16 mouse cellular contexts compared by ENCODE assay signal in the genomic region with DNA sequence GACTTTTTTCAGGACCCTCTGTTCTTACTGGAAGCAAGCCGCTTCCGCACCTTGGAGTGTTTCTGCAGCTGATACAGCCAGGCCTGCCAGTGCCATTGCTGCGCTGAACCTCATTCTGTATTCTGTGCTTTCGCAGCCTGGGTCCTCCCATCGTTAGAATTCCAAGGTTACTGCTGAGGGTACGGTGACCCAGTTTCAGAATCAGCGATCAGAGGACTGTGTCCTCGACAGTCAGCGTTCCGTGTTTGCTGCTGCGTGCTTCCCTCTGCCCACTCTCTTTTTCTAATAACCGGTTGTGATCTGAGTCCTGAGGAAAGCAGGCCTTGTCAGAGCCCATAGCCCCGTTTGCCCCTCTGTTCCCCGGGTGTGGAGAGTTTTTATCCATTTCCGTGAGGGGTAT. TPM values are rescaled to one million over a fixed set of nuclear protein-coding genes. Genes with fewer than 3 reads are reported as not detected.
DNase-seq lines count a peak whose midpoint lies in the region; ATAC-seq and TF ChIP-seq lines count a peak whose summit lies in the region.
"Had no signal": no experiment of that assay in that cellular context is flagged by ENCODE, and none has a peak within 500 bp of the region (broad histone marks: within the 10 kb centered on the region; RNA-seq: fewer than 3 reads in every experiment).

No protein-coding gene starts in this region.

- no peak for TF ChIP-seq CTCF in olfactory bulb, adult 2 months (IDR thresholded peaks at IDR 0.05; ENCODE audit: insufficient read depth, low read depth, low read length)
- no peak for TF ChIP-seq CTCF in thymus, adult 2 months (IDR thresholded peaks at IDR 0.05; ENCODE audit: borderline replicate concordance, control insufficient read depth, extremely low read depth, insufficient read depth, low read length, poor library complexity)

- no peaks in the 10 kb centered on the region for H3K27me3 ChIP-seq in hindbrain, embryonic 14.5 days (ENCODE audit: control insufficient read depth, insufficient read depth, low read length)
- H3K27me3 ChIP-seq in hindbrain, embryonic 10.5 days (ENCODE audit: insufficient read depth, poor library complexity, severe bottlenecking) = no peaks in the 10 kb centered on the region
- no peaks in the 10 kb centered on the region for H3K27me3 ChIP-seq in thymus, adult 2 months (ENCODE audit: control insufficient read depth, insufficient read depth, low read length)
- H3K27me3 ChIP-seq: heart, embryonic 15.5 days; intestine, embryonic 15.5 days had no signal

- no peak for ATAC-seq in hindbrain, embryonic 14.5 days (ENCODE audit: low FRiP score)
- ATAC-seq: CD4-positive, CD25-positive, alpha-beta regulatory T cell, adult 4 months; intestine, embryonic 15.5 days had no signal

- 0 out of 2 replicates have a peak overlapping the region, but pooled peaks have one; percentile 11 for H3K27ac ChIP-seq in hindbrain, embryonic 14.5 days
- no peak overlapping the region for H3K27ac ChIP-seq in hindbrain, embryonic 10.5 days
- H3K27ac ChIP-seq in olfactory bulb, adult 2 months (ENCODE audit: insufficient read depth, low read depth, low read length) = peak overlapping the region; percentile 71
- no peak overlapping the region for H3K27ac ChIP-seq in thymus, adult 2 months (ENCODE audit: control insufficient read depth, insufficient read depth, low read length)
- H3K27ac ChIP-seq: heart, embryonic 15.5 days; intestine, embryonic 15.5 days; stomach, postnatal 0 days had no signal

- WGBS in hindbrain, embryonic 14.5 days = 75% methylated on average over 15 of the region's 15 CpGs
- 86% methylated on average over 15 of the region's 15 CpGs for WGBS in hindbrain, embryonic 10.5 days
- WGBS in olfactory bulb, adult 2 months = 17% methylated on average over 15 of the region's 15 CpGs
- WGBS in thymus, adult 2 months = 89% methylated on average over 15 of the region's 15 CpGs

- no peaks in the 10 kb centered on the region for H3K36me3 ChIP-seq in hindbrain, embryonic 14.5 days (replicated peaks; ENCODE audit: control insufficient read depth, insufficient read depth)
- peaks cover 49% of the 10 kb centered on the region for H3K36me3 ChIP-seq in hindbrain, embryonic 10.5 days
- H3K36me3 ChIP-seq in thymus, adult 2 months (ENCODE audit: control insufficient read depth, insufficient read depth, low read length) = no peaks in the 10 kb centered on the region
- H3K36me3 ChIP-seq: heart, embryonic 15.5 days; intestine, embryonic 15.5 days had no signal

- DNase-seq in hindbrain, embryonic 14.5 days (ENCODE audit: low spot score) = no peak
- DNase-seq in hindbrain, embryonic 10.5 days (ENCODE audit: low spot score) = no peak
- DNase-seq in ovary, adult 18-20 months (ENCODE audit: low spot score) = peak; percentile 55
- DNase-seq in ovary, postnatal 10 days (ENCODE audit: low spot score) = no peak
- peak; percentile 71 for DNase-seq in adrenal gland, postnatal 36 days
- DNase-seq in thymus, adult 2 months = no peak
- DNase-seq: cerebellum, adult 8-10 months; gastrocnemius, postnatal 36 days; kidney, postnatal 4 days; liver; lung, postnatal 10 days had no signal

- H3K4me1 ChIP-seq in hindbrain, embryonic 14.5 days (replicated peaks; ENCODE audit: control insufficient read depth, insufficient read depth, low read length) = peaks cover 16% of the 10 kb centered on the region; the same call in 1 of the 2 replicates
- H3K4me1 ChIP-seq in hindbrain, embryonic 10.5 days (replicated peaks) = peaks cover 4% of the 10 kb centered on the region
- H3K4me1 ChIP-seq in olfactory bulb, adult 2 months (ENCODE audit: control insufficient read depth, insufficient read depth, low read length) = peaks cover 9% of the 10 kb centered on the region
- no peaks in the 10 kb centered on the region for H3K4me1 ChIP-seq in thymus, adult 2 months (replicated peaks; ENCODE audit: control insufficient read depth, insufficient read depth, low read length)

- H3K9ac ChIP-seq in hindbrain, embryonic 14.5 days = no peak overlapping the region
- H3K9ac ChIP-seq: heart, embryonic 15.5 days; intestine, embryonic 15.5 days had no signal

- TF ChIP-seq POLR2A in olfactory bulb, adult 2 months (IDR thresholded peaks at IDR 0.05; ENCODE audit: insufficient read depth, low read depth, low read length) = no peak
- TF ChIP-seq POLR2A in thymus, adult 2 months (IDR thresholded peaks at IDR 0.05; ENCODE audit: control insufficient read depth, extremely low read depth, insufficient read depth, low read length, poor library complexity) = no peak

- H3K4me3 ChIP-seq in hindbrain, embryonic 14.5 days (replicated peaks; ENCODE audit: low read length) = no peak overlapping the region
- H3K4me3 ChIP-seq in hindbrain, embryonic 10.5 days = no peak overlapping the region
- H3K4me3 ChIP-seq in olfactory bulb, adult 2 months (ENCODE audit: insufficient read depth, low read depth, low read length) = no peak overlapping the region
- no peak overlapping the region for H3K4me3 ChIP-seq in thymus, adult 2 months (ENCODE audit: control insufficient read depth, insufficient read depth, low read length)
- H3K4me3 ChIP-seq: heart, embryonic 15.5 days; intestine, embryonic 15.5 days had no signal

- H3K4me2 ChIP-seq in hindbrain, embryonic 14.5 days (replicated peaks) = no peak overlapping the region
- H3K4me2 ChIP-seq: heart, embryonic 15.5 days; intestine, embryonic 15.5 days had no signal

- no peaks in the 10 kb centered on the region for H3K9me3 ChIP-seq in hindbrain, embryonic 14.5 days (ENCODE audit: control insufficient read depth, low read length)
- H3K9me3 ChIP-seq in hindbrain, embryonic 10.5 days = no peaks in the 10 kb centered on the region
- H3K9me3 ChIP-seq: heart, embryonic 15.5 days; intestine, embryonic 15.5 days had no signal

RNA-seq across cellular contexts. Expression of a gene that starts 51.7 kb away (rescaled TPM):
- polyA plus RNA-seq in hindbrain, embryonic 14.5 days (2014; fragmentation: Nextera tagmentation; extraction: Ambion mirVana) = 51.0 and 56.9 TPM in 2 replicates
- polyA plus RNA-seq in hindbrain, embryonic 10.5 days (2016; fragmentation: Nextera tagmentation; extraction: Ambion mirVana) = 43.8 and 55.9 TPM in 2 replicates
- total RNA-seq in adrenal gland, postnatal 36 days (2021) = 10 to 100 TPM in 1 of 2 experiments, 1 to 10 TPM in 1; 6.4 to 15.6 TPM
- not detected in 2 replicates for polyA plus RNA-seq in olfactory bulb, adult 2 months (2012; ENCODE audit: insufficient read depth, insufficient read length, low replicate concordance, missing spikeins)
- 1.3 TPM in 2 replicates for polyA plus RNA-seq in thymus, adult 2 months (2012; rRNA removed)

Comparison
In these comparisons a context has a peak if more than half of its experiments do, and no peak if none do; other contexts are left out.
1. DNase-seq: peak in ovary, adult 18-20 months (single experiment) and adrenal gland, postnatal 36 days (2 of 2); none in hindbrain, embryonic 14.5 days (single experiment), hindbrain, embryonic 10.5 days (single experiment), ovary, postnatal 10 days (single experiment) and thymus, adult 2 months (single experiment).
2. H3K27ac ChIP-seq: peak in hindbrain, embryonic 14.5 days (single experiment) and olfactory bulb, adult 2 months (single experiment); none in hindbrain, embryonic 10.5 days (single experiment) and thymus, adult 2 months (single experiment).